Mouse (Mus musculus) stomach, embryonic 14.5 days (tissue): ENCODE data around the gene Usp29. TPM values are rescaled to one million over a fixed set of nuclear protein-coding genes. Genes with fewer than 3 reads are reported as not detected.

ENCODE experiments used
- ATAC-seq: fragments of 200-750 bp; cut with Nextera tagmentation; 2 replicates; pipeline ENCODE4 v1.8.0; 2017; ENCODE audit warnings: low read depth, moderate TSS enrichment; ENCODE audit not compliant: insufficient number of reproducible peaks, insufficient read depth, low FRiP score
- H3K27ac ChIP-seq: fragments of 300-500 bp; sonication (generic); 2 replicates; pipeline ENCODE4 v1.5.1; 2014; ENCODE audit warnings: mild to moderate bottlenecking, low read length, moderate library complexity, mixed read lengths
- H3K27me3 ChIP-seq: fragments of 300-500 bp; sonication (generic); 2 replicates; pipeline ENCODE4 v1.6.1; 2014; ENCODE audit warnings: low read length, control low read depth, mixed read lengths; ENCODE audit not compliant: control insufficient read depth, insufficient read depth
- H3K36me3 ChIP-seq: fragments of 300-500 bp; sonication (generic); 2 replicates; pipeline ENCODE4 v1.6.1; 2014; ENCODE audit warnings: mild to moderate bottlenecking, control low read depth, low read length, moderate library complexity, mixed read lengths; ENCODE audit not compliant: control insufficient read depth, insufficient read depth
- H3K4me1 ChIP-seq: fragments of 300-500 bp; sonication (generic); 2 replicates; pipeline ENCODE4 v1.6.1; 2014; ENCODE audit warnings: low read length, control low read depth, mixed read lengths; ENCODE audit not compliant: control insufficient read depth, insufficient read depth
- H3K4me2 ChIP-seq: fragments of 300-500 bp; sonication (generic); replicated peaks from 2 replicates; pipeline ENCODE4 v1.6.1; 2014; ENCODE audit warnings: low read depth, low read length, control low read depth
- H3K4me3 ChIP-seq: fragments of 300-500 bp; sonication (generic); 2 replicates; pipeline ENCODE4 v1.5.1; 2014; ENCODE audit warnings: low read depth, low read length, control low read depth
- H3K9ac ChIP-seq: fragments of 300-500 bp; sonication (generic); replicated peaks from 2 replicates; pipeline ENCODE4 v1.6.1; 2014; ENCODE audit warnings: low read depth, mild to moderate bottlenecking, control low read depth, low read length, moderate library complexity, mixed read lengths
- H3K9me3 ChIP-seq: fragments of 300-500 bp; sonication (generic); 2 replicates; pipeline ENCODE4 v1.6.1; 2016; ENCODE audit warnings: low read depth, low read length, control low read depth; ENCODE audit not compliant: control insufficient read depth
- WGBS: fragments of 180-500 bp; shearing (Covaris S2); extraction: QIAGEN DNeasy Blood & Tissue Kit; methylation state at CpG from one replicate; pipeline ENCODE4 v1.1.7; 2014; 5-methylcytosine and 5-hydroxymethylcytosine counted together
- polyA plus RNA-seq: library from polyadenylated mRNA; unstranded; fragments of >200 nt; fragmentation: Nextera tagmentation; extraction: Ambion mirVana; gene quantifications from 2 replicates; pipeline ENCODE4 v1.2.1, GENCODE M21; 2014

Usp29 gene
- polyA plus RNA-seq, 1 experiment from 2014 or later = 9.1 TPM

- H3K9me3 ChIP-seq = no peaks in the 10 kb centered on the region
- H3K4me2 ChIP-seq = no peak overlapping the region
- 21% methylated on average over 5 of the region's 5 CpGs for WGBS
- H3K36me3 ChIP-seq = no peaks in the 10 kb centered on the region
- H3K9ac ChIP-seq = no peak overlapping the region
- H3K4me1 ChIP-seq = peaks cover 5% of the 10 kb centered on the region; the same call in 1 of the 2 replicates
- no peaks in the 10 kb centered on the region for H3K27me3 ChIP-seq
- H3K27ac ChIP-seq = no peak overlapping the region
- ATAC-seq = peak; percentile 65; the same call in 1 of the 2 replicates
- H3K4me3 ChIP-seq = no peak overlapping the region
These were observed 121.5 kb downstream of the Usp29 start for GRCm38 (mm10) chr7:6851717-6852503.

- Histone ChIP-seq H3K4me2 (no peak overlapping the region), H3K27me3 (no peaks in the 10 kb centered on the region), H3K4me3 (no peak overlapping the region), H3K36me3 (no peaks in the 10 kb centered on the region), H3K9me3 (no peaks in the 10 kb centered on the region), H3K4me1 (peaks cover 9% of the 10 kb centered on the region), H3K9ac (no peak overlapping the region), H3K27ac (no peak overlapping the region)
- ATAC-seq = no peak
- WGBS = 29% methylated on average over 10 of the region's 10 CpGs
These were observed 125.4 kb downstream of the Usp29 start for GRCm38 (mm10) chr7:6855613-6856405.

GRCm38 (mm10) chr7:6858694-6859270 lies 128.4 kb downstream of the Usp29 start:
- Histone ChIP-seq H3K9ac (no peak overlapping the region), H3K4me3 (no peak overlapping the region), H3K27ac (peak overlapping the region; percentile 66; the same call in 1 of the 2 replicates), H3K27me3 (no peaks in the 10 kb centered on the region), H3K4me1 (peaks cover 4% of the 10 kb centered on the region; the same call in 1 of the 2 replicates), H3K36me3 (no peaks in the 10 kb centered on the region), H3K4me2 (no peak overlapping the region), H3K9me3 (no peaks in the 10 kb centered on the region)
- WGBS = 20% methylated on average over 5 of the region's 5 CpGs
- no peak for ATAC-seq

- Histone ChIP-seq H3K4me2 (no peak overlapping the region), H3K27me3 (no peaks in the 10 kb centered on the region), H3K4me1 (peaks cover 4% of the 10 kb centered on the region; the same call in 1 of the 2 replicates), H3K27ac (no peak overlapping the region), H3K36me3 (no peaks in the 10 kb centered on the region), H3K9me3 (no peaks in the 10 kb centered on the region), H3K4me3 (no peak overlapping the region), H3K9ac (no peak overlapping the region)
- peak; percentile 46; the same call in 1 of the 2 replicates for ATAC-seq
- 9% methylated on average over 6 of the region's 6 CpGs for WGBS
These were observed 130.3 kb downstream of the Usp29 start for GRCm38 (mm10) chr7:6860689-6861088.

GRCm38 (mm10) chr7:6866351-6866750 lies 136.0 kb downstream of the Usp29 start:
- no peak overlapping the region for H3K4me2 ChIP-seq

GRCm38 (mm10) chr7:6868831-6869230 lies 138.5 kb downstream of the Usp29 start:
- Histone ChIP-seq H3K4me2 (no peak overlapping the region), H3K4me3 (no peak overlapping the region), H3K9me3 (no peaks in the 10 kb centered on the region), H3K4me1 (no peaks in the 10 kb centered on the region), H3K27me3 (no peaks in the 10 kb centered on the region), H3K9ac (no peak overlapping the region), H3K36me3 (no peaks in the 10 kb centered on the region), H3K27ac (no peak overlapping the region)
- no peak for ATAC-seq
- 80% methylated on average over 3 of the region's 3 CpGs for WGBS

More at GRCm38 (mm10) chr7:6866351-6866750, 136.0 kb downstream of the Usp29 start:
- Histone ChIP-seq H3K9me3 (no peaks in the 10 kb centered on the region), H3K36me3 (no peaks in the 10 kb centered on the region), H3K9ac (no peak overlapping the region), H3K4me1 (no peaks in the 10 kb centered on the region), H3K4me3 (no peak overlapping the region), H3K27me3 (no peaks in the 10 kb centered on the region), H3K27ac (no peak overlapping the region)
- no peak for ATAC-seq

- H3K9me3 ChIP-seq = no peaks in the 10 kb centered on the region
- no peak for ATAC-seq
- no peaks in the 10 kb centered on the region for H3K36me3 ChIP-seq
- H3K27ac ChIP-seq = no peak overlapping the region
- no peak overlapping the region for H3K4me2 ChIP-seq
- no peak overlapping the region for H3K4me3 ChIP-seq
- no peaks in the 10 kb centered on the region for H3K4me1 ChIP-seq
- H3K27me3 ChIP-seq = no peaks in the 10 kb centered on the region
- WGBS = 83% methylated on average over 1 of the region's 1 CpGs
- H3K9ac ChIP-seq = no peak overlapping the region
These were observed 139.2 kb downstream of the Usp29 start for GRCm38 (mm10) chr7:6869556-6869955.

GRCm38 (mm10) chr7:6874448-6874847 lies 144.1 kb downstream of the Usp29 start:
- Histone ChIP-seq H3K4me3 (no peak overlapping the region), H3K27me3 (no peaks in the 10 kb centered on the region), H3K27ac (no peak overlapping the region), H3K36me3 (no peaks in the 10 kb centered on the region), H3K4me1 (no peaks in the 10 kb centered on the region), H3K9me3 (no peaks in the 10 kb centered on the region), H3K4me2 (no peak overlapping the region), H3K9ac (no peak overlapping the region)
- 71% methylated on average over 19 of the region's 19 CpGs for WGBS
- no peak for ATAC-seq
